Mouse (Mus musculus) B cell, adult 67 days (primary cell): ENCODE data around the gene Anks4b. TPM values are rescaled to one million over a fixed set of nuclear protein-coding genes. Genes with fewer than 3 reads are reported as not detected.

ENCODE experiments used
- total RNA-seq, 2 experiments: library from RNA; stranded (reverse); gene quantifications; 4 replicates each; pipeline ENCODE4 v1.2.4; 2023

Anks4b gene
- not detected for total RNA-seq

DNA sequence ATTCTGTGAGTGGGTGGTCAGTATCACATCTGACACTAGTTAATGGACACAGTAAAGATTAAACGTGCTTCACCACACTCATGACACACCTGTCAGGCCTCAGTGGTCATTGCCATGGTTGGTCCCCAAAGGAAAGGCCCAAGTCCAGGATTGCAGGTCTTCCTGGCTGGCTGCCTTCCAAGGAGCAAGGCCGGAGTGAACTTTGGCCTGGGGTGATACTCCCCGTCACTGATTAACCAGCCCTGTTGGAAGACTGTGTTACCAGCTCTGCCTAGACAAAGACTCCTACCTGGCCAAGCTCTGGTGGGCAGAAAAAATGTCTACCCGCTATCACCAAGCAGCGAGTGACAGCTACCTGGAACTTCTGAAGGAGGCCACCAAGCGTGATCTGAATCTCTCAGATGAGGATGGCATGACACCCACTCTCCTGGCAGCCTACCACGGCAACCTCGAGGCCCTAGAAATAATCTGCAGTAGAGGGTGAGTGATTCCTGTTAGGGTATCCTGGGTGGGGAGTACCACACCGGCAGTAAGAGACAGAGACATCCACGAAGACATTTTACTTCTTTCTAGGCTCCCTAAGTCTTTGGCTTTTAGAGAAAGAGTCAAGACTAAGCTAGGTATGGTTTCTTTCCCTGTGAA is at the start of gene Anks4b:
Gene Anks4b, plus strand, starts transcription at position 256 of the 642 bp plus-strand sequence.

DNA sequence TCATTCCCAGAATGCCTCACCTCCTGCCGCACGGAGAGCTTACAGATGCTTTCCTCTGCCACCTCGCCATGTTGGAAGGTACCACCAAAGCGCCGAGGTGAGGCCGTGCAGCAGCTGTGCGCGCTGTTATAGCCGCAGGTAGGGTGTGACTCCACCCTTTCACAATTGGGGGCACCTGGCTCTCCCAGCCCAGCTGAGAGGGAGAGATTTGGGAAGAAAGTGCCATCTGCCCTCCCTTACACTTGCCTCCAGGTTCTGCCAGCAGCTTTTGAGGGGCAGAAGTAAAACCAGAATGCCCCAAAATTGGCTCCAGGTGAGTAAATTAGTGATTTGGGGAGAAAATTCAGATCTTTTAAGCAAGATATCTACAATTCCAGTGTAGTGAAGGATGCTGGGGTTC is 28.5 kb upstream of the Anks4b start, which contains the start of gene Zp2:
Gene Zp2, minus strand, starts transcription at position 101 of the 400 bp plus-strand sequence.

DNA sequence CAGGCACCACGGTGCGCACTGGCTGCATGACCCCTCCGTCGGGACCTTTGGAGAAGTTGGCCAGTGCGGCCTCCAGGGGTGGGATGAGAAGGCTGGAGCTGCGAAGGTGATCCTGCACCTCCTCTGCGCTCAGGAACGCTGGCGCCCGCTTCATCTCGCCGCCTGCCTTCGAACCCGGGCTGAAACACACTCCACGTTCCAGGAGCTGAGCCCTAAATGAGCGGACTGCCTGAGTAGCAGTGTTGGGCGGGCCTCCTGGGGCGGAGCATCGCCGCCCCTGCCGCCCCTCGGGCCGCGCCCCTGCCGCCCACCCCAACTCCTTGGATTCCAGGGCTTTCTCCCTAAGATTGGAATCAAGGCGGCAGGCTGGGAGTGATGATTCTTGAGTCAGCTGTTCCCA is 28.1 kb downstream of the Anks4b start, which contains the start of gene Crym:
Gene Crym, minus strand, starts transcription at position 341 of the 400 bp plus-strand sequence.

DNA sequence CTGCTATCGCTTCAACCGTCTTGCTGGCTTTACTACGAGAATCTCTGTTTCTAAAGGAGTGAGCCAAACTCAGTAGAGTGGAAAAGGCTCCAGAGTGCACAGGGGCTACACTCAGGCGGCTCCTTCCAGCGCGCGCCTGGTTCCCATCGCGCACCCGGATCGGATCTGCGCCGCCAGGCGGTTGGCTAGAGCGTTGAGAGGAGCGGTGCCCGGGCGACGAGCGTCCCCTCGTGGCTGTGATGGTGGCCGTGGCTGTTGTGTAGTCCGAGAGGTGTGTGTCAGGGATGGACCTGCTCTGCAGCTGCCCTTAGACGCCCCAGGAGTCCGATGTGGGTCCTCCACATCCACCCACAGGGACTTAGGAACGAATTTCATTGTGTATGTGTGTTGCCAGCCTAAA is 30.1 kb downstream of the Anks4b start, which contains the start of gene Abca14:
Gene Abca14, plus strand, starts transcription at position 173 of the 400 bp plus-strand sequence.

Other genes with a start within 250 kb of the Anks4b start
- not detected for gene Dnah3, start 78.6 kb upstream of the Anks4b start, total RNA-seq
- gene Tmem159, start 71.5 kb upstream of the Anks4b start, total RNA-seq: under 1 TPM; 0.61 to 0.65 TPM
- not detected for gene Zp2, start 28.6 kb upstream of the Anks4b start, total RNA-seq
- not detected for gene Crym, start 28.3 kb downstream of the Anks4b start, total RNA-seq
- not detected for gene Abca14, start 30.1 kb downstream of the Anks4b start, total RNA-seq
- gene Abca15, start 154.8 kb downstream of the Anks4b start, total RNA-seq: not detected
- gene Abca16, start 235.8 kb downstream of the Anks4b start, total RNA-seq: not detected